Mouse (Mus musculus) right cerebral cortex, postnatal 10 days (tissue): ENCODE data around the gene Speg.

Source experiments
- DNase-seq, 2 experiments: peaks; one replicate each; pipeline ENCODE4 v3.0.0; 2021; ENCODE audit warnings: low spot score in 2 of 2

Speg gene

GRCm38 (mm10) chr1:75374950-75375936 is at the start of gene Speg:
TSS of gene Speg (plus strand) at chr1:75375297.
- no peak for DNase-seq

- no peak for DNase-seq
Observed at GRCm38 (mm10) chr1:75327461-75327860, 47.6 kb upstream of the Speg start.

GRCm38 (mm10) chr1:75331271-75331670 is 43.8 kb upstream of the Speg start:
- no peak for DNase-seq

GRCm38 (mm10) chr1:75336461-75336860 is 38.6 kb upstream of the Speg start:
- no peak for DNase-seq

GRCm38 (mm10) chr1:75337097-75337496 is 38.0 kb upstream of the Speg start:
- DNase-seq, result no peak

- DNase-seq, result peak; percentile 73 to 77
Observed at GRCm38 (mm10) chr1:75338091-75338694, 36.9 kb upstream of the Speg start.

- DNase-seq, result peak; percentile 53
Observed at GRCm38 (mm10) chr1:75339337-75339736, 35.8 kb upstream of the Speg start.

- DNase-seq, result no peak
Observed at GRCm38 (mm10) chr1:75340519-75340918, 34.6 kb upstream of the Speg start.

GRCm38 (mm10) chr1:75342874-75343416 is 32.2 kb upstream of the Speg start:
- DNase-seq, result peak; percentile 87

- peak in 1 of 2 experiments; percentile 25 for DNase-seq
Observed at GRCm38 (mm10) chr1:75344291-75345035, 30.6 kb upstream of the Speg start.

- peak in 1 of 2 experiments; percentile 19 for DNase-seq
Observed at GRCm38 (mm10) chr1:75345036-75345935, 29.8 kb upstream of the Speg start.

GRCm38 (mm10) chr1:75347279-75347678 is 27.8 kb upstream of the Speg start:
- no peak for DNase-seq

GRCm38 (mm10) chr1:75349275-75349674 is 25.8 kb upstream of the Speg start:
- peak in 1 of 2 experiments; percentile 17 for DNase-seq

GRCm38 (mm10) chr1:75357261-75357660 is 17.8 kb upstream of the Speg start:
- peak; percentile 66 to 70 for DNase-seq

- DNase-seq, result no peak
Observed at GRCm38 (mm10) chr1:75358009-75358408, 17.1 kb upstream of the Speg start.

GRCm38 (mm10) chr1:75359346-75359745 is 15.8 kb upstream of the Speg start:
- DNase-seq, result peak; percentile 74 to 82

- no peak for DNase-seq
Observed at GRCm38 (mm10) chr1:75360112-75361031, 14.7 kb upstream of the Speg start, which contains the start of gene Des. TSS of gene Des (plus strand) at chr1:75360329.

GRCm38 (mm10) chr1:75361123-75361522 is 14.0 kb upstream of the Speg start:
- DNase-seq, result no peak

GRCm38 (mm10) chr1:75361750-75362149 is 13.3 kb upstream of the Speg start:
- no peak for DNase-seq

- DNase-seq, result no peak
Observed at GRCm38 (mm10) chr1:75363868-75364267, 11.2 kb upstream of the Speg start.
